Mouse (Mus musculus) lung, adult 2 months (tissue): Measurements from ENCODE around the gene Ajm1. TPM values are rescaled to one million over a fixed set of nuclear protein-coding genes. Genes with fewer than 3 reads are reported as not detected.

Source experiments
- DNase-seq: peaks from one replicate; pipeline ENCODE4 v3.0.0; 2022
- H3K4me1 ChIP-seq: fragments of 200-500 bp; 2 replicates; pipeline ENCODE4 v1.6.1; 2011; ENCODE audit warnings: low read length; ENCODE audit not compliant: control insufficient read depth, insufficient read depth
- H3K4me3 ChIP-seq: fragments of 200-500 bp; replicated peaks from 2 replicates; pipeline ENCODE3; 2011; ENCODE audit warnings: low read depth, mild to moderate bottlenecking, control low read depth, low read length; ENCODE audit errors: extremely low read depth
- CTCF ChIP-seq: fragments of 200-500 bp; IDR thresholded peaks from 2 replicates; pipeline ENCODE4 v1.5.1; 2011; ENCODE audit warnings: mild to moderate bottlenecking, low read length, control low read depth; ENCODE audit not compliant: insufficient read depth
- POLR2A ChIP-seq: fragments of 200-500 bp; IDR thresholded peaks from 2 replicates; pipeline ENCODE4 v1.6.1; 2011; ENCODE audit warnings: low read depth, mild to moderate bottlenecking, control low read depth, low read length, borderline replicate concordance; ENCODE audit errors: extremely low read depth
- WGBS: fragments of 180-500 bp; shearing (Covaris S2); methylation state at CpG from one replicate; pipeline ENCODE4 v1.1.7; 2018; 5-methylcytosine and 5-hydroxymethylcytosine counted together
- polyA plus RNA-seq: library from polyadenylated mRNA; depleted of rRNA; stranded (reverse); fragments of >200 nt; gene quantifications from 2 replicates; pipeline ENCODE4 v1.2.3, GENCODE M21; 2012; rRNA removed

Gene Ajm1
- polyA plus RNA-seq, 1 experiment: 0.34 TPM

DNA sequence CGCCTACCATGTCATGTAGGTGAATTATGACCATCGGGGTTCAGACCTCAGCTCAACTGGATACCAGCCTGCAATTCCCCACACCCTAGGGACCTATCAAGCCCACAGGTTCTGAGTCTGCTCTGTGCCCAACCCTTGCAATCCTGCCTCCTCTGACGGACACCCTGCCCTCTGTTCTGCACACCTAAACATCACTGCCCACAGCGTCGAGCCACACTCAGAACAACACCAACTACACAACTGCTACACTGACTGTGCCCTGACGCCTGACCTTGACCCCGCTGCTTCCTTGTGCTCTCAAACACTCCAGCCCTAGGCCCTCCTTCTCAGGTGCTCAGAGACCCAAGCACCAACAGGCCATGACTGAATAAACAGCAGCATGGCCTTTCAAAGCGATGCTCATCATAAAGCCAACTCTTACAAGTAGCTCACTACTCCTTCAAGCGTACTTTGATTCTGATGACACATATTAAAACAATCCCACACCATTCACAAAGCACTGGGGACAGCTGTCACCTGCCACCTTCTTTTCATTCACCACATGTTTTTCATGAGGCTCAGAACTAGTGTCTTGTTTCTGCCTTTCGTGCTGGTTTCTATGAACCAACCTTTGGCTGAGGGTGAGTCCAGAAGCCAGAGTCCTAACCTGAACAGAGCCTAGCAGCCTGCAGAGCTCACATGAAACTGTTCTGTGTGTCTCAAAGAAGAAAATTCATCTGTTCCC is 39.8 kb downstream of the Ajm1 start:
- Histone ChIP-seq H3K4me3 (no peak overlapping the region), H3K4me1 (peaks cover 8% of the 10 kb centered on the region)
- no peak for DNase-seq
- 71% methylated on average over 10 of the region's 10 CpGs for WGBS
- TF ChIP-seq POLR2A: no peak
- TF ChIP-seq CTCF: no peak

DNA sequence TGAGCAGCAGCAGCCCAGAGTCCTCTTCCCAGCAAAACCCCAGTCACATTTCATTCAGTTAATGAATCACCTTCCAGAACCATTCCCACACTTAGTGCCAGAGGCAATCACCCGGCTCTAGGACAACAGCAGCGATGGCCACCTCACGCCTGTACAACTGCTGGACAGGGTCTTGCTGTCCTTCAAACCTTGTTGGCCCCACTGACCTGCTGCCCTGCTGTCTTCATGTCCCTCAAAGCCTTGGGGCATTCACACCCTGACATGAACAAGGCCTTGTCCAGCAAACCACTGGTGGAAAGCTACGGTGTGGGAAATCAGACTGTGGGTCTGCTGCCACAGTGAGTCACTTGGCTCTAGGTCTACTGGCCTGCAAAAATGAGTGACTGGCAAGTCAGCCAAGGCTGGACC is 41.0 kb downstream of the Ajm1 start:
- H3K4me1 ChIP-seq: peaks cover 3% of the 10 kb centered on the region
- WGBS: 86% methylated on average over 4 of the region's 4 CpGs
- no peak for TF ChIP-seq CTCF
- TF ChIP-seq POLR2A: no peak
- DNase-seq: no peak
- H3K4me3 ChIP-seq: no peak overlapping the region

DNA sequence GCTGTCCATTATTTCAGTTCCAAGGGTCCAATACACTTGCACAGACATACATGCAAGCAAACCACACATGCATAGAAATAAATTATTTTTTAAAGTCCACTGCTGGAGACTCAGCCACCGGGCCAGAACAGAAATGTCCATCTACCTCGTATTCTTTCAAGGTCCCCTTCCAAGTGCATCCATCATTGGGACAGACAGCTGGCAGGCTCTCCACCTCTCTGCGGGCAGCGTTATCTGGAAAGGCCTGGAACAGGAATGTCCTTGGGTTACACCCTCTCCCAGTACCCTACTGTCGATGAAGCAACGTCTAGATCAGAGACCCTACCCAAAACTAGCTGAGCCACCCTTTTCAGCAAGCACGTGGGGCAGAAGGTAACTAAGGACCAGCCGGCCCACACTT is 45.0 kb downstream of the Ajm1 start:
- WGBS: 54% methylated on average over 8 of the region's 8 CpGs
- no peak overlapping the region for H3K4me3 ChIP-seq
- peaks cover 5% of the 10 kb centered on the region for H3K4me1 ChIP-seq
- TF ChIP-seq CTCF: no peak
- TF ChIP-seq POLR2A: no peak
- DNase-seq: no peak

DNA sequence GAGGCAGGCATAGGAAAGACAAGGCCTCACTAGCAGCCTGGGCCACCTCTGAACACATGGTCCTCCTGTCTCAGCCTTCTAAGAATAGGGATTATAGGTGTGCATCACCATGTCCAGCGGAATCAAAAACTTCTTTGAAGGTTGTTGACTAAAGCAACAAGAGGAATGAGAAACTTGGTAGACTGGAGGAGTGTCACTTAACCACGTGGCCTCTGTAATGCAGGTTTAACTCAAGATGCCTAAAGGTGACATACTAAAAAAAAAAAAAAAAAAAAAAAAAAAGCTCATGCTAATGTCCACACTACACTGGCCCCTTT is 46.7 kb downstream of the Ajm1 start:
- no peak for TF ChIP-seq CTCF
- TF ChIP-seq POLR2A: no peak
- no peak for DNase-seq

DNA sequence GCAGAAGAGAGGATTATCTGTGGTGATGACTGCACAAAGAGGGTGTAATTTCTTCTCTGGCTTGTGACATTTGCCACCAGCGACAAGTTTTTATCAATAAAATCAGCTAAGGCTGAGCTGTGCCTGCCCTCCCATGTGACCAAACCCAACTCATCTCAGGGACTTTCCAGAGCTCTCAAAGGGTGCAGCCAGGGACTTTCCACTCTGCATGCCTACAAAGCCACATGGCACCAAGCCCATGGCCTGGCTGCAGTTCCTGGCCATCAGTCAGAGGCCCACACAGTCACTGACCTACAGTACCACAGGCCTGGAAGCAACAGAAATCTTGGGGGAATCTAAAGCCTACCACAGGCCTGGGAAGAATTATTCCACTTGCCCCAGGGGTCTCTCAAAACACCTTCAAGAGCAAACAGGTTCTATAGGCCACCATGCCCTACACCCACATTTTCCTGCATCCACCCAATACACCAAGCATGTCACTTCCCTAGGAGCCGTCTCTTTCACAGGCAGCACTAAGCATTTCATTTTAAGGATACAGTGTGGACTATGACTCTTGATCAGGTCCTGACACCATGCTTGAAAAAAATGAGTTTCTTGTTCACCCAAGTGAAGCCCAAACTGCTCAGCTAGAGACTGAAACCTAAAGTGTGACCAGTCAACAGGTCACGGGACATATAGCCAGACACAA is 47.2 kb downstream of the Ajm1 start:
- no peak overlapping the region for H3K4me3 ChIP-seq
- TF ChIP-seq CTCF (no peak), POLR2A (no peak)
- 36% methylated on average over 3 of the region's 3 CpGs for WGBS
- peaks cover 5% of the 10 kb centered on the region; the same call in 1 of the 2 replicates for H3K4me1 ChIP-seq
- DNase-seq: peak; percentile 76

More for the DNA sequence above, 46.7 kb downstream of the Ajm1 start:
- WGBS: 80% methylated on average over 2 of the region's 2 CpGs
- H3K4me1 ChIP-seq: peaks cover 5% of the 10 kb centered on the region; the same call in 1 of the 2 replicates
- H3K4me3 ChIP-seq: no peak overlapping the region

DNA sequence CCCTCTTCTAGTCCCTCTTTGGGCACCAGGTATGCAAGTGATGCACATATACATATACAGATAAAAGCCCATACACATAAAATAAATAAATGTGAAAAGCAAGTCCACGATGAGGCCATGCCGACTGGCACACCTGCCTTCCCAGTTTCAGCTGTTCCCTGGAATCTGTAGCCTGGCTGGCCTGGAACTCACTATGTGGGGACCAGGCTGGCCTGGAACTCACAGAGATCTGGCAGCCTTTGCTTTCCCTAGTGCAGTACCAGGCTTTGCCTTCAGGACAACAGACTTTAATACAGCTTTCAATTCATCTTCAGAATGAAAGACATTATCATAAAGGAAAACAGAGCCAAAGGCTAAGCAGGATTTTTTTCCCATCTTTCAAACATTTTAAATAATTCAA is 47.9 kb downstream of the Ajm1 start:
- DNase-seq: no peak
- Histone ChIP-seq H3K4me1 (peaks cover 5% of the 10 kb centered on the region; the same call in 1 of the 2 replicates), H3K4me3 (no peak overlapping the region)
- 69% methylated on average over 2 of the region's 2 CpGs for WGBS
- TF ChIP-seq CTCF (no peak), POLR2A (no peak)

DNA sequence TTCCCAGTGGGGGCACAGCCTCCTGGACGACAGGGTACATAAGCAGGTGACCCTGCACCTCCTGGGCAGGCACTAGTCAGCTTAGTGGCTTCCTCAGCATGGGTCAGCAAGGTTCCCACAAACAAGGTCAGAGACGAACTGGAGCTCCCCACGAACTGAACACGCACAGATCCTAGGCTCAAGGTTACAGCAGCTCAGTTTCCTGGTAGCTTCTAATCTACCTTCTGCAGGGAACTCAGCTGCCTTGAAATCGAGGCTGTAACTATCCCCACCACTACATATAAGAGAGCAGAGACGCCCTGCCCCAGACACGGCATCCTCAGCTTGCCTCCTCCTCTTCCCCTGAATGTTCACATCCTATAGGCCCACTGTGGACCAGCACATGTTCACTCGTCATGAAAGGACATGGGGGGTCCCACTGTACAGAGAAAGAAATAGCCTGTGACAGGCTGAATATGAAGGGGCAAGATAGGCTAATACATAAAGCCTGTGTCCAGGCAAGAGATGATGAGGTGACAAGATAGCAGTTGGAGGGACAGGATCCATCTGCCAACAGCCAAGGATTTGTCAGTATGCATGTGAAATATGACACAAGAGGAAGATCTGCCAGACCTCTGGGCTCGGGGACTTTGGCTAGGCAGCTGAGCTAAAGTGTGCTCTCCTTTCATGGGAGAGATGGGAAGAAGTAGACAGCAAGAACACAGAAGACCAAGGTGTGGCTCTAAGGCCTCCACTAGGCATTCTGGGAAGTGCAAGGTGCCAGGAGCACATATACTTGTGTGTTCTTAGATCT is 54.9 kb downstream of the Ajm1 start:
- WGBS: 87% methylated on average over 9 of the region's 9 CpGs
- Histone ChIP-seq H3K4me3 (no peak overlapping the region), H3K4me1 (no peaks in the 10 kb centered on the region)
- TF ChIP-seq POLR2A (no peak), CTCF (no peak)
- no peak for DNase-seq

Other genes with a start within 250 kb of the Ajm1 start
- gene Man1b1, start 249.4 kb downstream of the Ajm1 start, polyA plus RNA-seq: 14.4 and 18.1 TPM in 2 replicates
- 33.6 and 36.4 TPM in 2 replicates for gene Dpp7, start 225.4 kb downstream of the Ajm1 start, polyA plus RNA-seq
- 59.5 and 65.3 TPM in 2 replicates for gene Uap1l1, start 216.1 kb downstream of the Ajm1 start, polyA plus RNA-seq
- 5.5 and 6.3 TPM in 2 replicates for gene Sapcd2, start 209.4 kb downstream of the Ajm1 start, polyA plus RNA-seq
- gene Entpd2, start 185.9 kb downstream of the Ajm1 start, polyA plus RNA-seq: 18.4 and 18.6 TPM in 2 replicates
- gene Npdc1, start 182.4 kb downstream of the Ajm1 start, polyA plus RNA-seq: 166 and 185 TPM in 2 replicates
- 2.1 and 3.0 TPM in 2 replicates for gene Fut7, start 158.5 kb downstream of the Ajm1 start, polyA plus RNA-seq
- gene Abca2, start 153.1 kb downstream of the Ajm1 start, polyA plus RNA-seq: 52.4 and 61.5 TPM in 2 replicates
- gene Clic3, start 124.9 kb downstream of the Ajm1 start, polyA plus RNA-seq: 1,602 and 1,847 TPM in 2 replicates
- gene Paxx, start 120.7 kb downstream of the Ajm1 start, polyA plus RNA-seq: 74.6 and 76.0 TPM in 2 replicates
- gene Ptgds, start 111.7 kb downstream of the Ajm1 start, polyA plus RNA-seq: 0.62 and 0.80 TPM in 2 replicates
- not detected in 2 replicates for gene Lcn12, start 87.8 kb downstream of the Ajm1 start, polyA plus RNA-seq
- gene Fbxw5, start 81.0 kb downstream of the Ajm1 start, polyA plus RNA-seq: 23.1 and 37.4 TPM in 2 replicates
- 2.5 and 2.7 TPM in 2 replicates for gene C8g, start 80.0 kb downstream of the Ajm1 start, polyA plus RNA-seq
- gene Traf2, start 34.8 kb downstream of the Ajm1 start, polyA plus RNA-seq: 13.8 and 16.2 TPM in 2 replicates
- gene Edf1, start 23.9 kb downstream of the Ajm1 start, polyA plus RNA-seq: 94.0 and 106 TPM in 2 replicates
- gene Mamdc4, start 6.9 kb downstream of the Ajm1 start, polyA plus RNA-seq: 10.2 and 11.5 TPM in 2 replicates
- gene Phpt1, start 6.5 kb downstream of the Ajm1 start, polyA plus RNA-seq: 32.7 and 59.6 TPM in 2 replicates
- gene Rabl6, start 26.8 kb upstream of the Ajm1 start, polyA plus RNA-seq: 53.4 and 62.2 TPM in 2 replicates
- not detected in 2 replicates for gene Ccdc183, start 35.9 kb upstream of the Ajm1 start, polyA plus RNA-seq
- gene Tmem141, start 40.2 kb upstream of the Ajm1 start, polyA plus RNA-seq: 15.0 and 17.0 TPM in 2 replicates
- gene Fcna, start 46.3 kb upstream of the Ajm1 start, polyA plus RNA-seq: 3.5 and 8.2 TPM in 2 replicates
- gene Lcn8, start 71.4 kb upstream of the Ajm1 start, polyA plus RNA-seq: not detected in 2 replicates
- gene Lcn5, start 76.2 kb upstream of the Ajm1 start, polyA plus RNA-seq: not detected in 2 replicates
- gene Lcn6, start 95.0 kb upstream of the Ajm1 start, polyA plus RNA-seq: not detected in 2 replicates
- gene Lcn10, start 101.0 kb upstream of the Ajm1 start, polyA plus RNA-seq: not detected in 2 replicates
- gene Obp2a, start 118.3 kb upstream of the Ajm1 start, polyA plus RNA-seq: not detected in 2 replicates
- 39.5 and 49.7 TPM in 2 replicates for gene Bmyc, start 125.0 kb upstream of the Ajm1 start, polyA plus RNA-seq
- gene Obp2b, start 155.3 kb upstream of the Ajm1 start, polyA plus RNA-seq: not detected in 2 replicates
- not detected in 2 replicates for gene Lcn3, start 183.8 kb upstream of the Ajm1 start, polyA plus RNA-seq
- gene Lcn11, start 195.3 kb upstream of the Ajm1 start, polyA plus RNA-seq: not detected in 2 replicates
- not detected in 2 replicates for gene Gm13539, start 200.5 kb upstream of the Ajm1 start, polyA plus RNA-seq
- not detected in 2 replicates for gene Glt6d1, start 234.1 kb upstream of the Ajm1 start, polyA plus RNA-seq
- gene Lcn9, start 241.4 kb upstream of the Ajm1 start, polyA plus RNA-seq: not detected in 2 replicates